Mouse (Mus musculus) thymus, adult 2 months (tissue): ENCODE measurements around the gene Cep78.

ENCODE experiments used
- CTCF ChIP-seq: fragments of 200-500 bp; IDR thresholded peaks from 2 replicates; pipeline ENCODE4 v1.5.1; 2012; ENCODE audit warnings: mild to moderate bottlenecking, control low read depth, low read length, moderate library complexity, borderline replicate concordance; ENCODE audit not compliant: control insufficient read depth, poor library complexity, insufficient read depth; ENCODE audit errors: extremely low read depth
- POLR2A ChIP-seq: fragments of 200-500 bp; IDR thresholded peaks from 2 replicates; pipeline ENCODE4 v1.6.1; 2012; ENCODE audit warnings: mild to moderate bottlenecking, low read length, control low read depth, moderate library complexity; ENCODE audit not compliant: control insufficient read depth, poor library complexity, insufficient read depth; ENCODE audit errors: extremely low read depth

DNA sequence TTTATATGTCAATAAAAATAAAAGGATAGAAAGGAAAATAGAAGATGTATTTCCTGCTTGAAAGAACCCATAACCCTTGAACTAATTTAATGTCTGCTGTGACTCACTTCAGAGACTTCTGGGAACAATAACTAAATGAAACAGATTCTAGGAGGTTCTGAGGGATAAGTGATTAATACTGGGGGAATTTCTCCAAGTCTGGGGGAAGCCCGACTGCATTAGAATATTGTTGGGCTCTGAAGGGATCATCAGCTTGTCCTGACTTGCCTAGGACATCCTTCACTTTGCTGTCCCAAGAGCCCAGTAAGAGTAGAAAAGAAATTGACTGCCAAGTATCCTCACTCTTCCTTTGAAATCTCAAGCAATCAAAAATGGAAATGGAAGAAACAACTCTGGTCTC lies 31.4 kb upstream of the Cep78 start:
- TF ChIP-seq CTCF (no peak), POLR2A (no peak)
